10 mouse cellular contexts compared by ENCODE assay signal in genomic region chr6:71735600-71736010, GRCm38 (mm10). TPM values are rescaled to one million over a fixed set of nuclear protein-coding genes. Genes with fewer than 3 reads are reported as not detected.
DNase-seq lines count a peak whose midpoint lies in the region; ATAC-seq and TF ChIP-seq lines count a peak whose summit lies in the region.
"Had no signal": no experiment of that assay in that cellular context is flagged by ENCODE, and none has a peak within 500 bp of the region (broad histone marks: within the 10 kb centered on the region; RNA-seq: fewer than 3 reads in every experiment).

No protein-coding gene starts in this region.

- H3K4me3 ChIP-seq in hindbrain, embryonic 10.5 days = no peak overlapping the region
- H3K4me3 ChIP-seq in hindbrain, embryonic 14.5 days (replicated peaks; ENCODE audit: low read length) = no peak overlapping the region
- H3K4me3 ChIP-seq in CH12.LX (replicated peaks in 1 of 3; ENCODE audit: low read depth in 2 of 3, low read length in 2 of 3, poor library complexity in 1 of 3) = no peak overlapping the region

- no peak for TF ChIP-seq CTCF in CH12.LX (conservative IDR thresholded peaks at IDR 0.05 in 1 of 2, IDR thresholded peaks at IDR 0.05 in 1 of 2; ENCODE audit: low read depth in 2 of 2, low read length in 2 of 2)

- peak; percentile 32 for DNase-seq in hindbrain, embryonic 10.5 days (ENCODE audit: low spot score)
- DNase-seq in hindbrain, embryonic 14.5 days (ENCODE audit: low spot score) = no peak
- DNase-seq in CH12.LX (ENCODE audit: extremely low read depth) (no peak), liver (peak; percentile 47)
- peak; percentile 51 for DNase-seq in embryo, embryonic 10 days (ENCODE audit: low spot score)
- no peak for DNase-seq in ovary, postnatal 10 days (ENCODE audit: low spot score)
- DNase-seq in layer of hippocampus, adult 9-10 months (ENCODE audit: low spot score) = no peak
- DNase-seq: cerebellum, adult 8-10 months; gastrocnemius, postnatal 14 days; thymus, postnatal 25 days had no signal

- H3K4me2 ChIP-seq in hindbrain, embryonic 14.5 days (replicated peaks) = no peak overlapping the region
- peak overlapping the region; percentile 30; the same call in 1 of the 2 replicates for H3K4me2 ChIP-seq in CH12.LX (ENCODE audit: insufficient read depth, low read depth, poor library complexity, severe bottlenecking)

- dilution Hi-C loops in CH12.LX (cut with MboI; ENCODE audit: extremely low pct_ligation_motif_present, extremely low pct_unique_long_range_greater_than_20kb, low sequenced_read_pairs) = no loop called here

- H3K36me3 ChIP-seq in hindbrain, embryonic 10.5 days = no peaks in the 10 kb centered on the region
- no peaks in the 10 kb centered on the region for H3K36me3 ChIP-seq in hindbrain, embryonic 14.5 days (replicated peaks; ENCODE audit: control insufficient read depth, insufficient read depth)
- no peaks in the 10 kb centered on the region for H3K36me3 ChIP-seq in CH12.LX (replicated peaks in 1 of 2; ENCODE audit: control insufficient read depth in 1 of 2, insufficient read depth in 1 of 2, low read length in 1 of 2)

- H3K9me3 ChIP-seq in hindbrain, embryonic 10.5 days = no peaks in the 10 kb centered on the region
- no peaks in the 10 kb centered on the region for H3K9me3 ChIP-seq in hindbrain, embryonic 14.5 days (ENCODE audit: control insufficient read depth, low read length)
- no peaks in the 10 kb centered on the region for H3K9me3 ChIP-seq in CH12.LX (replicated peaks; ENCODE audit: low read length)

- H3K79me2 ChIP-seq in CH12.LX (replicated peaks; ENCODE audit: control insufficient read depth, extremely low read depth, insufficient read depth, poor library complexity, severe bottlenecking) = no peaks in the 10 kb centered on the region

- no peak for ATAC-seq in hindbrain, embryonic 14.5 days (ENCODE audit: low FRiP score)

- no peaks in the 10 kb centered on the region for H3K27me3 ChIP-seq in hindbrain, embryonic 10.5 days (ENCODE audit: insufficient read depth, poor library complexity, severe bottlenecking)
- H3K27me3 ChIP-seq in hindbrain, embryonic 14.5 days (ENCODE audit: control insufficient read depth, insufficient read depth, low read length) = no peaks in the 10 kb centered on the region
- no peaks in the 10 kb centered on the region for H3K27me3 ChIP-seq in CH12.LX (replicated peaks)

- no peak for TF ChIP-seq EP300 in CH12.LX (IDR thresholded peaks at IDR 0.05; ENCODE audit: low read length)

- no peak overlapping the region for H3K9ac ChIP-seq in hindbrain, embryonic 14.5 days
- no peak overlapping the region for H3K9ac ChIP-seq in CH12.LX (ENCODE audit: insufficient read depth, low read depth)

- TF ChIP-seq RAD21 in CH12.LX (IDR thresholded peaks at IDR 0.05; ENCODE audit: low read depth, low read length) = no peak

- in situ Hi-C loops in CH12.LX (cut with MboI; ENCODE audit: low pct_ligation_motif_present, low pct_unique_long_range_greater_than_20kb, low sequenced_read_pairs) = no loop called here

- peak overlapping the region; percentile 69; the same call in 1 of the 2 replicates for H3K27ac ChIP-seq in hindbrain, embryonic 10.5 days
- no peak overlapping the region for H3K27ac ChIP-seq in hindbrain, embryonic 14.5 days
- H3K27ac ChIP-seq in CH12.LX (ENCODE audit: insufficient read depth, low read depth) = no peak overlapping the region

- TF ChIP-seq POLR2A in CH12.LX (IDR thresholded peaks at IDR 0.05; ENCODE audit: low read depth, low read length) = no peak

- WGBS in hindbrain, embryonic 10.5 days = 11% methylated on average over 4 of the region's 4 CpGs
- 13% methylated on average over 4 of the region's 4 CpGs for WGBS in hindbrain, embryonic 14.5 days

- peaks cover 30% of the 10 kb centered on the region for H3K4me1 ChIP-seq in hindbrain, embryonic 10.5 days (replicated peaks)
- peaks cover 28% of the 10 kb centered on the region for H3K4me1 ChIP-seq in hindbrain, embryonic 14.5 days (replicated peaks; ENCODE audit: control insufficient read depth, insufficient read depth, low read length)
- H3K4me1 ChIP-seq in CH12.LX (ENCODE audit: control insufficient read depth in 1 of 2, insufficient read depth in 2 of 2) = peaks cover 16% of the 10 kb centered on the region in 2 experiments

TF ChIP-seq in CH12.LX, 34 proteins besides CTCF, POLR2A, EP300 and RAD21:
- TF ChIP-seq NELFE (IDR thresholded peaks at IDR 0.05; ENCODE audit: low read depth, low read length) = no peak
- peak; percentile 24; the same call in 1 of the 2 replicates for TF ChIP-seq BHLHE40 (IDR thresholded peaks at IDR 0.05; ENCODE audit: low read depth, low read length)
- peak; percentile 24; the same call in 1 of the 2 replicates for TF ChIP-seq CHD2 (IDR thresholded peaks at IDR 0.05; ENCODE audit: low read length)

RNA-seq across cellular contexts. Expression of gene Reep1, which starts 28.2 kb away (rescaled TPM):
- polyA plus RNA-seq in hindbrain, embryonic 10.5 days (2016; fragmentation: Nextera tagmentation; extraction: Ambion mirVana) = 34.4 and 57.3 TPM in 2 replicates
- polyA plus RNA-seq in hindbrain, embryonic 14.5 days (2014; fragmentation: Nextera tagmentation; extraction: Ambion mirVana) = 326 and 374 TPM in 2 replicates
- 0.38 and 1.3 TPM in 2 replicates for total RNA-seq in CH12.LX (2012; rRNA removed)
- total RNA-seq in CH12.LX (2014; rRNA removed) = 0.97 and 1.2 TPM in 2 replicates
- 0.33 and 0.34 TPM in 2 replicates for polyA plus RNA-seq in CH12.LX (2012; ENCODE audit: insufficient read length, low read depth)

Comparison
In these comparisons a context has a peak if more than half of its experiments do, and no peak if none do; other contexts are left out.
1. DNase-seq: peak in hindbrain, embryonic 10.5 days (single experiment), embryo, embryonic 10 days (single experiment) and liver (single experiment); none in hindbrain, embryonic 14.5 days (single experiment), CH12.LX (single experiment), ovary, postnatal 10 days (single experiment) and layer of hippocampus, adult 9-10 months (single experiment).
2. RNA of gene Reep1, which starts 28.2 kb away (polyA plus RNA-seq): 326 to 374 TPM in hindbrain, embryonic 14.5 days and 34.4 to 57.3 TPM in hindbrain, embryonic 10.5 days; 0.33 to 0.34 TPM in CH12.LX; every median in the first group is over 10 times any median in the second.